Mouse (Mus musculus) heart, embryonic 14.5 days (tissue): ENCODE results near the gene Mydgf. TPM values are rescaled to one million over a fixed set of nuclear protein-coding genes. Genes with fewer than 3 reads are reported as not detected.

Experiments
- ATAC-seq: fragments of 200-750 bp; cut with Nextera tagmentation; 2 replicates; pipeline ENCODE4 v1.8.0; 2017; ENCODE audit warnings: low read depth, moderate TSS enrichment; ENCODE audit not compliant: insufficient number of reproducible peaks, insufficient read depth, low FRiP score
- H3K27ac ChIP-seq, 2 experiments: fragments of 200-500 bp in 1 of 2; fragments of 300-500 bp in 1 of 2; sonication (generic) in 1 of 2; replicated peaks in 1 of 2; 2 replicates each; pipeline ENCODE4 v1.5.1; 2012 to 2014; ENCODE audit warnings: low read depth in 2 of 2, low read length in 2 of 2, control low read depth in 1 of 2, mild to moderate bottlenecking in 1 of 2, mixed read lengths in 1 of 2; ENCODE audit not compliant: control insufficient read depth in 1 of 2, insufficient read depth in 1 of 2
- H3K27me3 ChIP-seq: fragments of 300-500 bp; sonication (generic); 2 replicates; pipeline ENCODE4 v1.6.1; 2014; ENCODE audit warnings: mild to moderate bottlenecking, low read length, control low read depth; ENCODE audit not compliant: control insufficient read depth, insufficient read depth
- H3K36me3 ChIP-seq: fragments of 300-500 bp; sonication (generic); 2 replicates; pipeline ENCODE4 v1.6.1; 2014; ENCODE audit warnings: mild to moderate bottlenecking, control low read depth, low read length, mixed read lengths; ENCODE audit not compliant: control insufficient read depth, insufficient read depth
- H3K4me1 ChIP-seq, 2 experiments: fragments of 200-500 bp in 1 of 2; fragments of 300-500 bp in 1 of 2; sonication (generic) in 1 of 2; 2 replicates each; pipeline ENCODE4 v1.6.1; 2012 to 2014; ENCODE audit warnings: low read length in 2 of 2, control low read depth in 1 of 2, mixed read lengths in 1 of 2; ENCODE audit not compliant: control insufficient read depth in 2 of 2, insufficient read depth in 2 of 2
- H3K4me2 ChIP-seq: fragments of 300-500 bp; sonication (generic); 2 replicates; pipeline ENCODE4 v1.6.1; 2014; ENCODE audit warnings: mild to moderate bottlenecking, low read length
- H3K4me3 ChIP-seq, 2 experiments: fragments of 200-500 bp in 1 of 2; fragments of 300-500 bp in 1 of 2; sonication (generic) in 1 of 2; 2 replicates each; pipeline ENCODE4 v1.5.1; 2012 to 2014; ENCODE audit warnings: low read length in 2 of 2, mild to moderate bottlenecking in 2 of 2, control low read depth in 1 of 2, low read depth in 1 of 2, moderate library complexity in 1 of 2; ENCODE audit not compliant: control insufficient read depth in 1 of 2, insufficient read depth in 1 of 2
- H3K9ac ChIP-seq: fragments of 300-500 bp; sonication (generic); 2 replicates; pipeline ENCODE4 v1.6.1; 2014; ENCODE audit warnings: mild to moderate bottlenecking, low read length
- H3K9me3 ChIP-seq: fragments of 300-500 bp; sonication (generic); 2 replicates; pipeline ENCODE4 v1.6.1; 2016; ENCODE audit warnings: low read length, control low read depth; ENCODE audit not compliant: control insufficient read depth
- WGBS: fragments of 180-500 bp; shearing (Covaris S2); extraction: QIAGEN DNeasy Blood & Tissue Kit; methylation state at CpG from one replicate; pipeline ENCODE4 v1.1.7; 2014; 5-methylcytosine and 5-hydroxymethylcytosine counted together
- polyA plus RNA-seq: library from polyadenylated mRNA; unstranded; fragments of >200 nt; fragmentation: Nextera tagmentation; extraction: Ambion mirVana; gene quantifications from 2 replicates; pipeline ENCODE4 v1.2.1, GENCODE M21; 2014

Gene Mydgf
- polyA plus RNA-seq, 1 experiment from 2014 or later: 81.1 TPM

GRCm38 (mm10) chr17:56218377-56219191 is 34.9 kb upstream of the Mydgf start, which contains the start of gene Dpp9:
Dpp9 (minus strand) TSS chr17:56218905.
- peaks cover 6% of the 10 kb centered on the region; the same call in 1 of the 2 replicates for H3K36me3 ChIP-seq
- WGBS: under 1% methylated on average over 76 of the region's 78 CpGs
- ATAC-seq: peak; percentile 97

GRCm38 (mm10) chr17:56217670-56218069 is 34.0 kb upstream of the Mydgf start:
- no peak for ATAC-seq
- Histone ChIP-seq H3K27me3 (no peaks in the 10 kb centered on the region), H3K36me3 (peaks cover 6% of the 10 kb centered on the region; the same call in 1 of the 2 replicates), H3K4me2 (peak overlapping the region; percentile 87), H3K9ac (peak overlapping the region; percentile 91), H3K4me1 (peaks cover 8 to 16% of the 10 kb centered on the region in 2 experiments; a peak in 3 of 4 replicates), H3K27ac (peak overlapping the region in 1 of 2 experiments; percentile 82; a peak in 1 of 4 replicates), H3K4me3 (peak overlapping the region; percentile 91 to 97), H3K9me3 (no peaks in the 10 kb centered on the region)
- WGBS: 68% methylated on average over 13 of the region's 13 CpGs

More at GRCm38 (mm10) chr17:56218377-56219191, 34.9 kb upstream of the Mydgf start, which contains the start of gene Dpp9:
- Histone ChIP-seq H3K9me3 (no peaks in the 10 kb centered on the region), H3K4me2 (peak within 1 kb of the TSS; percentile 87), H3K9ac (peak within 1 kb of the TSS; percentile 91), H3K4me3 (peak within 1 kb of the TSS; percentile 91 to 97), H3K4me1 (peaks cover 8 to 16% of the 10 kb centered on the region in 2 experiments; a peak in 3 of 4 replicates), H3K27me3 (no peaks in the 10 kb centered on the region), H3K27ac (peak within 1 kb of the TSS; percentile 73 to 82)

- Histone ChIP-seq H3K27me3 (no peaks in the 10 kb centered on the region), H3K4me1 (peaks cover 8 to 16% of the 10 kb centered on the region in 2 experiments; a peak in 3 of 4 replicates), H3K9me3 (no peaks in the 10 kb centered on the region), H3K4me2 (no peak overlapping the region), H3K27ac (no peak overlapping the region), H3K36me3 (peaks cover 36% of the 10 kb centered on the region), H3K4me3 (no peak overlapping the region), H3K9ac (no peak overlapping the region)
- ATAC-seq: no peak
- WGBS: 87% methylated on average over 1 of the region's 1 CpGs
These were observed 30.5 kb upstream of the Mydgf start for GRCm38 (mm10) chr17:56214229-56214628.

GRCm38 (mm10) chr17:56212676-56213075 is 29.0 kb upstream of the Mydgf start:
- Histone ChIP-seq H3K9ac (no peak overlapping the region), H3K9me3 (no peaks in the 10 kb centered on the region), H3K27me3 (no peaks in the 10 kb centered on the region), H3K4me2 (no peak overlapping the region), H3K4me3 (no peak overlapping the region), H3K27ac (no peak overlapping the region), H3K36me3 (peaks cover 51% of the 10 kb centered on the region), H3K4me1 (peaks cover 4 to 12% of the 10 kb centered on the region in 2 experiments; a peak in 3 of 4 replicates)
- 63% methylated on average over 6 of the region's 6 CpGs for WGBS
- no peak for ATAC-seq

- H3K27me3 ChIP-seq: no peaks in the 10 kb centered on the region
- H3K4me2 ChIP-seq: no peak overlapping the region
- no peak overlapping the region for H3K9ac ChIP-seq
- H3K9me3 ChIP-seq: no peaks in the 10 kb centered on the region
- 68% methylated on average over 2 of the region's 2 CpGs for WGBS
- H3K36me3 ChIP-seq: peaks cover 67% of the 10 kb centered on the region
- H3K27ac ChIP-seq: no peak overlapping the region
- H3K4me3 ChIP-seq: no peak overlapping the region
- H3K4me1 ChIP-seq: no peaks in the 10 kb centered on the region
- no peak for ATAC-seq
These were observed 27.4 kb upstream of the Mydgf start for GRCm38 (mm10) chr17:56211090-56211489.

- Histone ChIP-seq H3K9me3 (no peaks in the 10 kb centered on the region), H3K4me2 (no peak overlapping the region), H3K27ac (no peak overlapping the region), H3K4me1 (no peaks in the 10 kb centered on the region), H3K9ac (no peak overlapping the region), H3K27me3 (no peaks in the 10 kb centered on the region), H3K4me3 (no peak overlapping the region), H3K36me3 (peaks cover 84% of the 10 kb centered on the region)
- WGBS: 94% methylated on average over 3 of the region's 3 CpGs
- ATAC-seq: no peak
These were observed 25.1 kb upstream of the Mydgf start for GRCm38 (mm10) chr17:56208821-56209220.

- no peak overlapping the region for H3K4me2 ChIP-seq
- H3K4me1 ChIP-seq: no peaks in the 10 kb centered on the region
- H3K9me3 ChIP-seq: no peaks in the 10 kb centered on the region
- H3K9ac ChIP-seq: no peak overlapping the region
- H3K4me3 ChIP-seq: no peak overlapping the region
- WGBS: 88% methylated on average over 9 of the region's 9 CpGs
- H3K27ac ChIP-seq: no peak overlapping the region
- no peaks in the 10 kb centered on the region for H3K27me3 ChIP-seq
- no peak for ATAC-seq
- H3K36me3 ChIP-seq: peaks cover 92% of the 10 kb centered on the region
These were observed 24.3 kb upstream of the Mydgf start for GRCm38 (mm10) chr17:56207963-56208530.
